Mouse (Mus musculus): ENCODE data around the gene Tsc22d4.
"Not testable (repeated sequence)": the region's sequence is repeated elsewhere in the genome, so short reads cannot be mapped to it uniquely, and the experiment has no call there.

Tsc22d4 gene

GRCm38 (mm10) chr5:137745214-137746171 lies at the start of gene Tsc22d4:
Gene Tsc22d4 (plus strand): TSS chr5:137745730.
- DNase-seq (ENCODE audit: low spot score in 2 of 2): peak; percentile 80 to 85

- no peak for DNase-seq (ENCODE audit: low spot score in 2 of 2)
Observed at GRCm38 (mm10) chr5:137695930-137696329, 49.6 kb upstream of the Tsc22d4 start.

GRCm38 (mm10) chr5:137699080-137699479 lies 46.5 kb upstream of the Tsc22d4 start:
- DNase-seq (ENCODE audit: low spot score in 2 of 2): no peak

GRCm38 (mm10) chr5:137699850-137700249 lies 45.7 kb upstream of the Tsc22d4 start:
- DNase-seq (ENCODE audit: low spot score in 2 of 2): no peak

- DNase-seq (ENCODE audit: low spot score in 2 of 2): no peak
Observed at GRCm38 (mm10) chr5:137705242-137705641, 40.3 kb upstream of the Tsc22d4 start.

- no peak for DNase-seq (ENCODE audit: low spot score in 2 of 2)
Observed at GRCm38 (mm10) chr5:137706913-137707633, 38.5 kb upstream of the Tsc22d4 start.

GRCm38 (mm10) chr5:137713454-137713853 lies 32.1 kb upstream of the Tsc22d4 start:
- no peak for DNase-seq (ENCODE audit: low spot score in 2 of 2)

- no peak for DNase-seq (ENCODE audit: low spot score in 2 of 2)
Observed at GRCm38 (mm10) chr5:137715685-137716084, 29.8 kb upstream of the Tsc22d4 start.

- no peak for DNase-seq (ENCODE audit: low spot score in 2 of 2)
Observed at GRCm38 (mm10) chr5:137718020-137718790, 27.3 kb upstream of the Tsc22d4 start.

GRCm38 (mm10) chr5:137719088-137719487 lies 26.4 kb upstream of the Tsc22d4 start:
- no peak for DNase-seq (ENCODE audit: low spot score in 2 of 2)

GRCm38 (mm10) chr5:137720558-137721164 lies 24.9 kb upstream of the Tsc22d4 start:
- DNase-seq (ENCODE audit: low spot score in 2 of 2): not testable (repeated sequence)

- DNase-seq (ENCODE audit: low spot score in 2 of 2): no peak
Observed at GRCm38 (mm10) chr5:137723840-137724239, 21.7 kb upstream of the Tsc22d4 start.

- DNase-seq (ENCODE audit: low spot score in 2 of 2): no peak
Observed at GRCm38 (mm10) chr5:137726767-137727166, 18.8 kb upstream of the Tsc22d4 start.

GRCm38 (mm10) chr5:137733638-137734288 lies 11.8 kb upstream of the Tsc22d4 start:
- DNase-seq (ENCODE audit: low spot score in 2 of 2): no peak

- peak; percentile 80 to 92 for DNase-seq (ENCODE audit: low spot score in 2 of 2)
Observed at GRCm38 (mm10) chr5:137734289-137735061, 11.1 kb upstream of the Tsc22d4 start.

- DNase-seq (ENCODE audit: low spot score in 2 of 2): no peak
Observed at GRCm38 (mm10) chr5:137737400-137737940, 8.1 kb upstream of the Tsc22d4 start.

GRCm38 (mm10) chr5:137738516-137738915 lies 7.0 kb upstream of the Tsc22d4 start:
- DNase-seq (ENCODE audit: low spot score in 2 of 2): no peak

GRCm38 (mm10) chr5:137739471-137739870 lies 6.1 kb upstream of the Tsc22d4 start:
- no peak for DNase-seq (ENCODE audit: low spot score in 2 of 2)

- DNase-seq (ENCODE audit: low spot score in 2 of 2): no peak
Observed at GRCm38 (mm10) chr5:137740506-137740905, 5.0 kb upstream of the Tsc22d4 start.

All from frontal cortex, postnatal 14 days (tissue).